Mouse (Mus musculus): ENCODE measurements around the gene Nos1ap.

DNA sequence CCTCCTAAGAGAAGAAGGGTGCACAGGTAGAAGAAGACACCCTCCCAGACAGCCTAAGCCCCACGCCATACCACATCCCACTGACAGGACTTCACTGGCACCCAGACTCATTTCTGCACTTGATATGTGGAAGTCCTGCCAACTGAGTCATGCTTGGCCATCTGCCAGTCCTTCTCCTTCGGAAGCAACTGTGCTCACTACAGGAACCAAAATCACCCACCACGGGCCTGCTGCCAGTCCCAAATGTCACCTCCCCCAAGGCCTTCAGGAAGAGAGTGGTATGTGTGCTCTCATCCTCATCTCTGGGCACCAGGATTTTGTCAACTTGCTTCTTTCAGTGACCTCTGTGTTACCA lies 34.7 kb downstream of the Nos1ap start:
- TF ChIP-seq CTCF (IDR thresholded peaks at IDR 0.05) (no peak), EP300 (IDR thresholded peaks at IDR 0.05) (peak; percentile 63)

All from lung, postnatal 0 days (tissue).